Mouse (Mus musculus): ENCODE results near the gene Igf2bp1. TPM values are rescaled to one million over a fixed set of nuclear protein-coding genes. Genes with fewer than 3 reads are reported as not detected.

Igf2bp1 gene
- not detected in 2 replicates for polyA plus RNA-seq (2012; ENCODE audit: insufficient read depth, insufficient read length, missing spikeins)

DNA sequence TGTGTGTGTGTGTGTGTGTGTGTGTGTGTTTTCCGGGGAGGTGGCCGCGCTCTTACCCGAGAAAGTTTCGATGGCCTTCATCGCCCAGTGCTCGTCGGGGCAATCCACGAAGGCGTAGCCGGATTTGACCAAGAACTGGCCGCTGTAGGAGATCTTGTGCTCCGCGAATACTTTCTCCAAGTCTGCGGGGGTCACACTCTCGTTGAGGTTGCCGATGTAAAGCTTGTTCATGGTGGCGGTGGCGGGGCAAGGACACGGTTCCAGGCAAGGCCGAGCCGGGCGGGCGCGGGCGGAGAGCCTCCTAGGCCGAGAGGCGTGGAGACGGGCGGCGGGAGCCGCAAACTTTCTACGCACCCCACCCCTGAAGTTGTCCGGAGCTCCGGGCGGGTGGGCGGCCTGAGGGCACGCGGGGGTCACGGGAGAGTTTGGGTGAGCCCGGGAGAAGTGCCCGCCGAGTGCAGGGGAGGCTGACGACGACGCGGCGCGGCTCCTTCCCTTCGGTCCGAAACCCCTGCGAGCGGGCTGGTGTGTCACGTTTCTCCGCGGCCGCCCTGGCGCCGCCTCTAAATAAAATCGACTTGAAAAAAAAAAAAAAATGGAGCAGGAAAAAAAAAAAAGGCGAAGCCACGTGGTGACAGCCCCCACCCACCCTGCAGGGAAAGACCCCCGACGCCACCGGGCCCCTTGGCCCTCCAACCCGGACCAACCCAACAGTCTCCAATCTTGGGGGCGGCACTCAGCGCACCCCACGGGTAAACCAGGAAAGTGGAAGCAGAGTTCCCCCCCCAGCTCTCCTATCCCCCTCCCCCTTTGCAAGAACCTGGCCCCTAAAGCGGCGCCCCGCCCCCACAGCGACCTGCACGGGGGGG, at the start of gene Igf2bp1:
Gene Igf2bp1, minus strand, starts transcription at position 538 of the 869 bp plus-strand sequence.
- Histone ChIP-seq H3K4me3 (ENCODE audit: insufficient read depth, low read length) (peak within 1 kb of the TSS; percentile 46), H3K4me1 (ENCODE audit: control insufficient read depth, insufficient read depth, low read length) (no peaks in the 10 kb centered on the region), H3K27ac (ENCODE audit: insufficient read depth, low read depth, low read length) (no peak within 1 kb of the TSS)
- TF ChIP-seq POLR2A (IDR thresholded peaks at IDR 0.05; ENCODE audit: borderline replicate concordance, low read depth, low read length) = no peak
- no peak for TF ChIP-seq CTCF (IDR thresholded peaks at IDR 0.05; ENCODE audit: low read depth, low read length)

DNA sequence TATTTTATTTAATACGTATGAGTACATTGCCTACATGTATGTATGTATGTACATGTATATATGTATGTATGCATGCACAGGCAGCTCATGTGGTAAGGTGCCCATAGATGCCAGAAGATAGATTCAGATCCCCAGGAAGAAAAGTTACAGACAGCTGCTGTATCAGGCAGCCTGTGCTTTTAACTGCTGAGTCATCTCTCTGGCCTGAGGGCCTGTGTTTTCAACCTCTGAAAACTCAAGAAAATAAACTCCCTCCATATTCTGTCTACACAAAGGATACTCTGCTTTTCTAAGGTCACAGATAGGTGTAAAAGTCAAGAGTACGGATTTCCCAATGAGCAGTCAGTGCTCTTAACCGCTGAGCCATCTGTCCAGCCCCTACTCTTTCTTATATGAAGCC, 45.1 kb upstream of the Igf2bp1 start:
- Histone ChIP-seq H3K4me3 (ENCODE audit: insufficient read depth, low read length) (no peak overlapping the region), H3K4me1 (ENCODE audit: control insufficient read depth, insufficient read depth, low read length) (peaks cover 9% of the 10 kb centered on the region), H3K27ac (ENCODE audit: insufficient read depth, low read depth, low read length) (no peak overlapping the region)
- TF ChIP-seq POLR2A (IDR thresholded peaks at IDR 0.05; ENCODE audit: borderline replicate concordance, low read depth, low read length) (no peak), CTCF (IDR thresholded peaks at IDR 0.05; ENCODE audit: low read depth, low read length) (no peak)

DNA sequence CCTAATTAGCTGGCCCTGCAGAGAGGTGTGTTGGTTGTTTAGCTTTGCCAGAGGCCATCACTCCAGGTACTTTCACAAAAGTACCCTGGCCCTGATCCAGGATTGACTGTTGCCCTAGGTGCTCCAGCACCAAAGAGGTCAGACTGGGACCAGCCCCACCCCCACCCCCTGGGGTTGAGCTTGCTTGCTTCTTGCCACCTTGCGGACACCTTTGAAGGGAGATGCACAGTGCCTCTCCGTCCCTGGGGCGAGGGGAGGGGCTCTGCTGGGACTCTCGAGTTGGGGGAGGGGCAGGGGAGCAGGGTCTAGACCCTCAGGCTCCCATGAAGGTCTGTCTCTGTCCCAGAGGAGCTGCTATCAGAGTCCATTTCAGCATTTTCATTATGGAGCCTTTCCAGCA, 44.2 kb upstream of the Igf2bp1 start:
- no peak overlapping the region for H3K4me3 ChIP-seq (ENCODE audit: insufficient read depth, low read length)
- TF ChIP-seq CTCF (IDR thresholded peaks at IDR 0.05; ENCODE audit: low read depth, low read length) (no peak), POLR2A (IDR thresholded peaks at IDR 0.05; ENCODE audit: borderline replicate concordance, low read depth, low read length) (no peak)
- no peak overlapping the region for H3K27ac ChIP-seq (ENCODE audit: insufficient read depth, low read depth, low read length)
- peaks cover 9% of the 10 kb centered on the region for H3K4me1 ChIP-seq (ENCODE audit: control insufficient read depth, insufficient read depth, low read length)

DNA sequence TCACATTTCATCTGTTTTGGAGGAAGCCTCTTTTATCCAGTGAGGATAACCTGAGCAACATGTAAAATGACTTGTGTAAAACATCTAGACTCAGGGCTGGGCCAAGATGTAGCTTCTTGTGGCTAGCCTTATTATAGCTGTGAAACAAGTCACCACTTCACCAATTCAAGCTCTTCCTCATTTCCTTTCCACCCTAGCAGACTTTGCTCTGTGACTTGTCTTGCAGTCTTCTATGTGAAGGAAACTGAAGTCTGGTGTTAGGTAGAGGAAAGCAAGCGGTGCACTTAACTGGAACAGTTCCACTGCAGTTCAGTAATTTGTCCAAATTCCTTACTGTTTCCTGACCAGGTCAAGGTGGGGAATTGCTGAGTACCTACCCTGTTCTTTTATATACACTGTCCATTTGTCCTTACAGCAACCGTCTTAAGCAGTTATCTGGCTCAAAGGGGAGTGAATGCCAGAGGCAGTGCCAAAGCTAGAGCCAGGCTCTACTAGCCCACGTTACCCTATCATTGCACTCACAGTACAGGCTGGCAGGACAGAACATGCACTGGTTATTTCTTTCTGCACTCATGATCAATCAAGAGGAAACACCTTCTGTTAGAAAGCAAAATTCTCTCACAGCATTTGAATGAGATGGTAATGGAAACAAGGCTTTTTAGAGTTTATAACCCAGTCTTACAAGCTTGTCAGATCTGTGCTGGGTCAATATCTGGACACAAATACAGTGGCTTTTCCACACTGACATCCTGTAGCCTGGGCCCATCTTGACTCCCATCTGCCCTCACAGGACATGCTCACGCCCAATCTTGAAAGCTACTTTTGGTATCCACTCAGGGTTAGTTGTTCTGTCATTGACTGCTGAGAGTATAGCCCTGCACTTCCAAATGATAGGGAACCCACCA, 42.0 kb upstream of the Igf2bp1 start:
- TF ChIP-seq POLR2A (IDR thresholded peaks at IDR 0.05; ENCODE audit: borderline replicate concordance, low read depth, low read length) = no peak
- TF ChIP-seq CTCF (IDR thresholded peaks at IDR 0.05; ENCODE audit: low read depth, low read length) = no peak
- no peak overlapping the region for H3K4me3 ChIP-seq (ENCODE audit: insufficient read depth, low read length)
- peaks cover 9% of the 10 kb centered on the region for H3K4me1 ChIP-seq (ENCODE audit: control insufficient read depth, insufficient read depth, low read length)
- H3K27ac ChIP-seq (ENCODE audit: insufficient read depth, low read depth, low read length) = no peak overlapping the region

DNA sequence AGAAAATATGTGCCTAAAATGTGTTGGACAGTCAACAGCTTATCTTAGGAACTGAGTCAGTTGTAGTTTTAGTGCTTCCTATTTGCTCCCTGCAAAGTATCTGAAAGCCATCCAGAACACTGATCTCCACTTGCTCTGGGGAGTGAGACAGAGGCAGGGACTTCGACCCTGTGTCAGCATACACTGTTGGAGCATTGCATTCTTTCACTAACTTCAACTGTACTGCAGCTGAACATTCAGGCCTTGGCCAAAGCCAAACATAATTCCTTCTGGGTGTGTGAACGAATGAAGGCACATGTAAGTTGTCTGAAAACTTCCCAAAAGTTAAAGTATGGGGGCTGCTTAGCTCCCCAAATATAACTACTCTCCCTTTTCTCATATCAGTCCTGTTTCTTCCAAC, 41.1 kb upstream of the Igf2bp1 start:
- TF ChIP-seq POLR2A (IDR thresholded peaks at IDR 0.05; ENCODE audit: borderline replicate concordance, low read depth, low read length) = no peak
- TF ChIP-seq CTCF (IDR thresholded peaks at IDR 0.05; ENCODE audit: low read depth, low read length) = no peak
- Histone ChIP-seq H3K4me3 (ENCODE audit: insufficient read depth, low read length) (no peak overlapping the region), H3K27ac (ENCODE audit: insufficient read depth, low read depth, low read length) (no peak overlapping the region), H3K4me1 (ENCODE audit: control insufficient read depth, insufficient read depth, low read length) (peaks cover 9% of the 10 kb centered on the region)

DNA sequence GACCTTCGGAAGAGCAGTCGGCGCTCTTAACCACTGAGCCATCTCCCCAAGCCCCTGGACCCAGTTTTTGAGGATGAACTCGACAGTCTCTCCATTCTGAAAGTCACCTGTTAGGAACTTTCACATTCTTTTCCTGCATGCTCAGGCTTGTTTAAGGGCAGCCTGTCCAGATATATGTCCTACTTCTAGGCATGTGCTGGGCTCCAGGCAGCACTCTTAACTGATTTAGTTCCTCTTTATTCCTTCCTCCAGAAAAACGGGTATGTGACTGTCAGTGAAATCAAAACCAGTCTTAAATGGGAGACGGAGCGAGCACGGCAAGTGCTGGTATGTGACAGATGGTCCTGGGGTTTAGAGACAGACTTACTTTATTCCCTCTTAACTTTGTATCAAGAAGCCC, 40.3 kb upstream of the Igf2bp1 start:
- no peak overlapping the region for H3K4me3 ChIP-seq (ENCODE audit: insufficient read depth, low read length)
- peaks cover 9% of the 10 kb centered on the region for H3K4me1 ChIP-seq (ENCODE audit: control insufficient read depth, insufficient read depth, low read length)
- H3K27ac ChIP-seq (ENCODE audit: insufficient read depth, low read depth, low read length) = peak overlapping the region; percentile 31
- TF ChIP-seq CTCF (IDR thresholded peaks at IDR 0.05; ENCODE audit: low read depth, low read length) = no peak
- TF ChIP-seq POLR2A (IDR thresholded peaks at IDR 0.05; ENCODE audit: borderline replicate concordance, low read depth, low read length) = no peak

DNA sequence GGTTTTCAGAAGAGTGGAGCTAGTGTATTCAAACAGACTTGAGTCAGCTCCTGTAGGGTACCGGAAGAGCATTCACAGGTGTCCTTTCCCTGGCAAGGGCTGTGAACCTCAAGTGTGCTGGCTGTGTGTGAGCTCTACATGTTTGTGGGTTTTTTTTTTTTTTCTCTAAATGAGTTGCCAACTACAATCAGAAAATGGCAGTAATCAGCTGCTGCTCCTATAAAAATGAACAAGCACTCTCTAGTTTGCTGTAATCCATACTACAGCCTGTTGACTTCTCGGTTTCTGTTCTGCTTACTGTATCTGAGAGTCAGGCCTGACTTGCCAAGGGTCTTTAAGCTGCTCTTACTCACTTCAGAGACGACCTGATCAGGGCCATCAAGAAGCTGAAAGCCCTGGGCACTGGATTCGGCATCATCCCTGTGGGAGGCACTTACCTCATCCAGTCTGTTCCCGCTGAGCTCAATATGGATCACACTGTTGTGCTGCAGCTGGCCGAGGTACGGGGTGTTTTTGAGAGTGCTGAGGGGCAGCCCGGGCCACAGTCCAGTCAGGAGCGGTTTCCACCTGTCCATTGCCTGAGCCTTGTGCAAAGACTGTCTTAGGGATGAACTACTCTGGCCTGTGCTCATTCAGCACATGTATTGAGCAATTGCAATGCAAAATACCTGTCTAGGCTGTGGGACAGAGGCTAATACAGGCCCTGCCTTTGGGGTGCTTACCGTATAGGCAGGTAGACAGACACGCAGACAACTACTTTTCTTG, 39.2 kb upstream of the Igf2bp1 start:
- no peak overlapping the region for H3K27ac ChIP-seq (ENCODE audit: insufficient read depth, low read depth, low read length)
- H3K4me1 ChIP-seq (ENCODE audit: control insufficient read depth, insufficient read depth, low read length) = peaks cover 9% of the 10 kb centered on the region
- TF ChIP-seq POLR2A (IDR thresholded peaks at IDR 0.05; ENCODE audit: borderline replicate concordance, low read depth, low read length) (no peak), CTCF (IDR thresholded peaks at IDR 0.05; ENCODE audit: low read depth, low read length) (no peak)
- no peak overlapping the region for H3K4me3 ChIP-seq (ENCODE audit: insufficient read depth, low read length)

DNA sequence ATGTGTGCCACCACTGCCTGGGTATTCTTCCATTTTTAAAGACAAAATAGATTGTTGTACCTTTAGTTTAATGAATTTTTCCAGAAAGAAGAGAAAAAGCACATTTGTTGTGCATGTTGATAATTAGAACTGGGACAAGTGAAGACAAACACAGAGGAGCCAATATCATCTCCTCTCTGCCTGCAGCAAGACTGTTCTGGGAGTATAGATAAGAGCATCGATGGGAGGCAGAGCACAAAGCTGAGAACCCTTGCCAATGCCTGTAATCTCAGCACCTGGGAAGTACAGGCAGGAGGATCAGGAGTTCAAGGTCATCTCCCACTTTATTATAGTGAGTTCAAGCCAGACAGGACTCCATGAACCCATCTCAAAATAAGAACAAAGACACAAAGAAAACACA, 32.8 kb upstream of the Igf2bp1 start:
- H3K27ac ChIP-seq (ENCODE audit: insufficient read depth, low read depth, low read length) = no peak overlapping the region
- H3K4me1 ChIP-seq (ENCODE audit: control insufficient read depth, insufficient read depth, low read length) = peaks cover 8% of the 10 kb centered on the region
- TF ChIP-seq POLR2A (IDR thresholded peaks at IDR 0.05; ENCODE audit: borderline replicate concordance, low read depth, low read length) (no peak), CTCF (IDR thresholded peaks at IDR 0.05; ENCODE audit: low read depth, low read length) (no peak)
- H3K4me3 ChIP-seq (ENCODE audit: insufficient read depth, low read length) = no peak overlapping the region

DNA sequence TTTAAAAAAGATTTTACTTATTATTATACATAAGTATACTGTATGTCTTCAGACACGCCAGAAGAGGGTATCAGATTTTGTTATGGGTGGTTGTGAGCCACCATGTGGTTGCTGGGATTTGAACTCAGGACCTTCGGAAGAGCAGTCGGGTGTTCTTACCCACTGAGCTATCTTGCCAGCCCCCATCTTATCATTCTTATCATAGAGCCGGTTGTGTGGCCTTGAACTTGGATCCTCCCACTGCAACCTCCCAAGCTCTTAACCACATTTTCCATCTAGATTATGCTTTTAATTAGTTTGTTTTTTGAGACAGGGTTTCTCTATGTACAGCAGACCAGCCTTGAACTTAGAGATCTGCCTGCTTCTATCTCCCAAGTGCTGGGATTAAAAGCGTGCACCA, 31.8 kb upstream of the Igf2bp1 start:
- H3K27ac ChIP-seq (ENCODE audit: insufficient read depth, low read depth, low read length) = no peak overlapping the region
- H3K4me1 ChIP-seq (ENCODE audit: control insufficient read depth, insufficient read depth, low read length) = peaks cover 8% of the 10 kb centered on the region
- no peak overlapping the region for H3K4me3 ChIP-seq (ENCODE audit: insufficient read depth, low read length)
- TF ChIP-seq POLR2A (IDR thresholded peaks at IDR 0.05; ENCODE audit: borderline replicate concordance, low read depth, low read length) (no peak), CTCF (IDR thresholded peaks at IDR 0.05; ENCODE audit: low read depth, low read length) (no peak)
